Mouse (Mus musculus): ENCODE results near the gene Nt5c3b. TPM values are rescaled to one million over a fixed set of nuclear protein-coding genes. Genes with fewer than 3 reads are reported as not detected.

The Nt5c3b gene
- total RNA-seq, 1 experiment: 27.4 TPM

GRCm38 (mm10) chr11:100385016-100385415, 56.6 kb downstream of the Nt5c3b start:
- TF ChIP-seq MAFK (IDR thresholded peaks at IDR 0.05; ENCODE audit: insufficient read depth, low read depth, low read length): no peak
- no peak for TF ChIP-seq ZNF384 (IDR thresholded peaks at IDR 0.05; ENCODE audit: low read depth, low read length)
- TF ChIP-seq HCFC1 (IDR thresholded peaks at IDR 0.05; ENCODE audit: borderline replicate concordance, insufficient read depth, low read length): no peak
- H3K9ac ChIP-seq (ENCODE audit: insufficient read depth, low read depth, low read length, poor library complexity, severe bottlenecking): peak overlapping the region; percentile 12; the same call in 1 of the 2 replicates
- H3K27ac ChIP-seq (ENCODE audit: insufficient read depth, low read depth, low read length, poor library complexity, severe bottlenecking): peak overlapping the region; percentile 58; the same call in 1 of the 2 replicates
- in situ Hi-C loops (cut with MboI; ENCODE audit: low sequenced_read_pairs in 2 of 2, unreplicated experiment in 2 of 2): no loop called here
- no peaks in the 10 kb centered on the region for H3K9me3 ChIP-seq (ENCODE audit: control insufficient read depth, insufficient read depth, low read depth, low read length)
- H3K4me1 ChIP-seq (ENCODE audit: control insufficient read depth in 2 of 2, insufficient read depth in 2 of 2, low read length in 2 of 2, poor library complexity in 1 of 2): peaks cover 17 to 50% of the 10 kb centered on the region in 2 experiments; a peak in 3 of 4 replicates
- no peak for DNase-seq (ENCODE audit: low read depth, low spot score)
- peaks cover 37% of the 10 kb centered on the region for H3K36me3 ChIP-seq (ENCODE audit: control insufficient read depth, insufficient read depth, low read length, poor library complexity, severe bottlenecking)
- no peak overlapping the region for H3K4me3 ChIP-seq (ENCODE audit: insufficient read depth in 1 of 2, low read depth in 1 of 2, low read length in 2 of 2, poor library complexity in 1 of 2, severe bottlenecking in 1 of 2)

- H3K36me3 ChIP-seq (ENCODE audit: control insufficient read depth, insufficient read depth, low read length, poor library complexity, severe bottlenecking): peaks cover 52% of the 10 kb centered on the region
- no peak for DNase-seq (ENCODE audit: low read depth, low spot score)
- no peaks in the 10 kb centered on the region for H3K9me3 ChIP-seq (ENCODE audit: control insufficient read depth, insufficient read depth, low read depth, low read length)
- H3K27ac ChIP-seq (ENCODE audit: insufficient read depth, low read depth, low read length, poor library complexity, severe bottlenecking): no peak overlapping the region
- peaks cover 16 to 44% of the 10 kb centered on the region in 2 experiments; a peak in 3 of 4 replicates for H3K4me1 ChIP-seq (ENCODE audit: control insufficient read depth in 2 of 2, insufficient read depth in 2 of 2, low read length in 2 of 2, poor library complexity in 1 of 2)
- in situ Hi-C loops (cut with MboI; ENCODE audit: low sequenced_read_pairs in 2 of 2, unreplicated experiment in 2 of 2): no loop called here
- H3K9ac ChIP-seq (ENCODE audit: insufficient read depth, low read depth, low read length, poor library complexity, severe bottlenecking): no peak overlapping the region
- TF ChIP-seq MAFK (IDR thresholded peaks at IDR 0.05; ENCODE audit: insufficient read depth, low read depth, low read length) (no peak), ZNF384 (IDR thresholded peaks at IDR 0.05; ENCODE audit: low read depth, low read length) (no peak)
- no peak overlapping the region for H3K4me3 ChIP-seq (ENCODE audit: insufficient read depth in 1 of 2, low read depth in 1 of 2, low read length in 2 of 2, poor library complexity in 1 of 2, severe bottlenecking in 1 of 2)
Observed at GRCm38 (mm10) chr11:100382682-100383081, 58.9 kb downstream of the Nt5c3b start.

- in situ Hi-C loops (cut with MboI; ENCODE audit: low sequenced_read_pairs in 2 of 2, unreplicated experiment in 2 of 2): no loop called here
- Histone ChIP-seq H3K4me3 (ENCODE audit: insufficient read depth in 1 of 2, low read depth in 1 of 2, low read length in 2 of 2, poor library complexity in 1 of 2, severe bottlenecking in 1 of 2) (no peak overlapping the region), H3K27ac (ENCODE audit: insufficient read depth, low read depth, low read length, poor library complexity, severe bottlenecking) (no peak overlapping the region), H3K36me3 (ENCODE audit: control insufficient read depth, insufficient read depth, low read length, poor library complexity, severe bottlenecking) (peaks cover 51% of the 10 kb centered on the region), H3K9me3 (ENCODE audit: control insufficient read depth, insufficient read depth, low read depth, low read length) (no peaks in the 10 kb centered on the region), H3K9ac (ENCODE audit: insufficient read depth, low read depth, low read length, poor library complexity, severe bottlenecking) (no peak overlapping the region), H3K4me1 (ENCODE audit: control insufficient read depth in 2 of 2, insufficient read depth in 2 of 2, low read length in 2 of 2, poor library complexity in 1 of 2) (peaks cover 18 to 26% of the 10 kb centered on the region in 2 experiments; a peak in 3 of 4 replicates)
- DNase-seq (ENCODE audit: low read depth, low spot score): no peak
- TF ChIP-seq HCFC1 (IDR thresholded peaks at IDR 0.05; ENCODE audit: borderline replicate concordance, insufficient read depth, low read length): no peak
- TF ChIP-seq ZC3H11A (IDR thresholded peaks at IDR 0.05; ENCODE audit: borderline replicate concordance, low read depth, low read length): no peak
- no peak for TF ChIP-seq ZNF384 (IDR thresholded peaks at IDR 0.05; ENCODE audit: low read depth, low read length)
- no peak for TF ChIP-seq MAFK (IDR thresholded peaks at IDR 0.05; ENCODE audit: insufficient read depth, low read depth, low read length)
- no peak for TF ChIP-seq CHD2 (IDR thresholded peaks at IDR 0.05; ENCODE audit: low read depth, low read length)
Observed at GRCm38 (mm10) chr11:100379311-100379710, 62.3 kb downstream of the Nt5c3b start.

GRCm38 (mm10) chr11:100378446-100378845, 63.2 kb downstream of the Nt5c3b start:
- no peak for TF ChIP-seq MAFK (IDR thresholded peaks at IDR 0.05; ENCODE audit: insufficient read depth, low read depth, low read length)
- DNase-seq (ENCODE audit: low read depth, low spot score): no peak
- peaks cover 19 to 30% of the 10 kb centered on the region in 2 experiments; a peak in 3 of 4 replicates for H3K4me1 ChIP-seq (ENCODE audit: control insufficient read depth in 2 of 2, insufficient read depth in 2 of 2, low read length in 2 of 2, poor library complexity in 1 of 2)
- H3K9ac ChIP-seq (ENCODE audit: insufficient read depth, low read depth, low read length, poor library complexity, severe bottlenecking): no peak overlapping the region
- no peak overlapping the region for H3K4me3 ChIP-seq (ENCODE audit: insufficient read depth in 1 of 2, low read depth in 1 of 2, low read length in 2 of 2, poor library complexity in 1 of 2, severe bottlenecking in 1 of 2)
- in situ Hi-C loops (cut with MboI; ENCODE audit: low sequenced_read_pairs in 2 of 2, unreplicated experiment in 2 of 2): no loop called here
- H3K27ac ChIP-seq (ENCODE audit: insufficient read depth, low read depth, low read length, poor library complexity, severe bottlenecking): no peak overlapping the region
- H3K36me3 ChIP-seq (ENCODE audit: control insufficient read depth, insufficient read depth, low read length, poor library complexity, severe bottlenecking): peaks cover 54% of the 10 kb centered on the region
- no peaks in the 10 kb centered on the region for H3K9me3 ChIP-seq (ENCODE audit: control insufficient read depth, insufficient read depth, low read depth, low read length)

GRCm38 (mm10) chr11:100377989-100378388, 63.6 kb downstream of the Nt5c3b start:
- no peaks in the 10 kb centered on the region for H3K9me3 ChIP-seq (ENCODE audit: control insufficient read depth, insufficient read depth, low read depth, low read length)
- TF ChIP-seq ZNF384 (IDR thresholded peaks at IDR 0.05; ENCODE audit: low read depth, low read length): no peak
- no peak for TF ChIP-seq CHD2 (IDR thresholded peaks at IDR 0.05; ENCODE audit: low read depth, low read length)
- TF ChIP-seq ZC3H11A (IDR thresholded peaks at IDR 0.05; ENCODE audit: borderline replicate concordance, low read depth, low read length): no peak
- TF ChIP-seq HCFC1 (IDR thresholded peaks at IDR 0.05; ENCODE audit: borderline replicate concordance, insufficient read depth, low read length): no peak
- H3K4me3 ChIP-seq (ENCODE audit: insufficient read depth in 1 of 2, low read depth in 1 of 2, low read length in 2 of 2, poor library complexity in 1 of 2, severe bottlenecking in 1 of 2): no peak overlapping the region
- no peak overlapping the region for H3K27ac ChIP-seq (ENCODE audit: insufficient read depth, low read depth, low read length, poor library complexity, severe bottlenecking)
- in situ Hi-C loops (cut with MboI; ENCODE audit: low sequenced_read_pairs in 2 of 2, unreplicated experiment in 2 of 2): no loop called here
- no peak overlapping the region for H3K9ac ChIP-seq (ENCODE audit: insufficient read depth, low read depth, low read length, poor library complexity, severe bottlenecking)
- peaks cover 50% of the 10 kb centered on the region for H3K36me3 ChIP-seq (ENCODE audit: control insufficient read depth, insufficient read depth, low read length, poor library complexity, severe bottlenecking)
- H3K4me1 ChIP-seq (ENCODE audit: control insufficient read depth in 2 of 2, insufficient read depth in 2 of 2, low read length in 2 of 2, poor library complexity in 1 of 2): peaks cover 19 to 25% of the 10 kb centered on the region in 2 experiments; a peak in 3 of 4 replicates
- no peak for DNase-seq (ENCODE audit: low read depth, low spot score)
